Mouse (Mus musculus) layer of hippocampus, adult 11-12 months (tissue): ENCODE measurements at regions not wholly inside any gene's neighbourhood (a gene's known extent, or its start where the extent isn't known, plus 50 kb on each side); places are given as distances from the start of the nearest gene placed in this dataset.

ENCODE experiments used
- DNase-seq: peaks from one replicate; pipeline ENCODE4 v3.0.0; 2022; ENCODE audit warnings: low spot score

- no peak for DNase-seq
Observed at GRCm38 (mm10) chr3:150427965-150428364, 1009.7 kb upstream of the Adgrl4 start.

- no peak for DNase-seq
Observed at GRCm38 (mm10) chr3:150431291-150431690, 1006.4 kb upstream of the Adgrl4 start.

- peak; percentile 18 for DNase-seq
Observed at GRCm38 (mm10) chr3:150435199-150435598, 1002.5 kb upstream of the Adgrl4 start.

GRCm38 (mm10) chr3:150435818-150436607 is 1001.7 kb upstream of the Adgrl4 start:
- no peak for DNase-seq
